Mouse (Mus musculus): ENCODE measurements around the gene Inpp4b. TPM values are rescaled to one million over a fixed set of nuclear protein-coding genes. Genes with fewer than 3 reads are reported as not detected.
"Not testable (repeated sequence)": the region's sequence is repeated elsewhere in the genome, so short reads cannot be mapped to it uniquely, and the experiment has no call there.

Gene Inpp4b
- total and polyA plus RNA-seq, 3 experiments = 7.3 to 73.4 (median 68.9) TPM

- Histone ChIP-seq H3K79me2 (replicated peaks; ENCODE audit: control insufficient read depth, insufficient read depth, low read length) (no peaks in the 10 kb centered on the region), H3K9ac (ENCODE audit: low read depth, low read length) (no peak overlapping the region), H3K27me3 (ENCODE audit: control insufficient read depth, insufficient read depth, low read length) (no peaks in the 10 kb centered on the region), H3K27ac (no peak overlapping the region), H3K36me3 (ENCODE audit: control insufficient read depth, insufficient read depth, low read length) (no peaks in the 10 kb centered on the region), H3K4me1 (ENCODE audit: control insufficient read depth, insufficient read depth, low read length) (no peaks in the 10 kb centered on the region), H3K4me3 (no peak overlapping the region)
- DNase-seq = no peak
- intact Hi-C loops (cut with DNase I) = no loop called here
- no peak for TF ChIP-seq EP300 (IDR thresholded peaks at IDR 0.05; ENCODE audit: insufficient read depth, low read depth, low read length)
- no peak for TF ChIP-seq POLR2A (IDR thresholded peaks at IDR 0.05; ENCODE audit: insufficient read depth, low read depth, low read length)
- TF ChIP-seq CTCF (IDR thresholded peaks at IDR 0.05) = no peak
Observed at GRCm38 (mm10) chr8:81800792-81801191, 458.4 kb downstream of the Inpp4b start.

- Histone ChIP-seq H3K4me1 (ENCODE audit: control insufficient read depth, insufficient read depth, low read length) (peaks cover 1% of the 10 kb centered on the region), H3K9ac (ENCODE audit: low read depth, low read length) (no peak overlapping the region), H3K27me3 (ENCODE audit: control insufficient read depth, insufficient read depth, low read length) (no peaks in the 10 kb centered on the region), H3K4me3 (no peak overlapping the region), H3K36me3 (ENCODE audit: control insufficient read depth, insufficient read depth, low read length) (no peaks in the 10 kb centered on the region), H3K79me2 (replicated peaks; ENCODE audit: control insufficient read depth, insufficient read depth, low read length) (no peaks in the 10 kb centered on the region), H3K27ac (no peak overlapping the region)
- peak; percentile 91 for TF ChIP-seq CTCF (IDR thresholded peaks at IDR 0.05)
- peak; percentile 65; the same call in 1 of the 2 replicates for TF ChIP-seq EP300 (IDR thresholded peaks at IDR 0.05; ENCODE audit: insufficient read depth, low read depth, low read length)
- TF ChIP-seq POLR2A (IDR thresholded peaks at IDR 0.05; ENCODE audit: insufficient read depth, low read depth, low read length) = no peak
- DNase-seq = peak; percentile 40 to 47
- intact Hi-C loops (cut with DNase I) = loop anchor here (2.0 kb wide), 1 partner anchor 328 kb away; no protein-coding TSS in a partner anchor
Observed at GRCm38 (mm10) chr8:81806797-81807196, 464.4 kb downstream of the Inpp4b start.

GRCm38 (mm10) chr8:81807578-81807977, 465.2 kb downstream of the Inpp4b start:
- no peak overlapping the region for H3K27ac ChIP-seq
- peaks cover under 1% of the 10 kb centered on the region; the same call in 1 of the 2 replicates for H3K36me3 ChIP-seq (ENCODE audit: control insufficient read depth, insufficient read depth, low read length)
- H3K4me3 ChIP-seq = no peak overlapping the region
- 41% methylated on average over 6 of the region's 6 CpGs for WGBS
- H3K79me2 ChIP-seq (replicated peaks; ENCODE audit: control insufficient read depth, insufficient read depth, low read length) = no peaks in the 10 kb centered on the region
- H3K4me1 ChIP-seq (ENCODE audit: control insufficient read depth, insufficient read depth, low read length) = peaks cover 4% of the 10 kb centered on the region
- intact Hi-C loops (cut with DNase I) = loop anchor here (2.0 kb wide), 1 partner anchor 329 kb away; no protein-coding TSS in a partner anchor
- no peaks in the 10 kb centered on the region for H3K27me3 ChIP-seq (ENCODE audit: control insufficient read depth, insufficient read depth, low read length)
- H3K9ac ChIP-seq (ENCODE audit: low read depth, low read length) = no peak overlapping the region
- no peak for DNase-seq
- TF ChIP-seq POLR2A (IDR thresholded peaks at IDR 0.05; ENCODE audit: insufficient read depth, low read depth, low read length) (no peak), EP300 (IDR thresholded peaks at IDR 0.05; ENCODE audit: insufficient read depth, low read depth, low read length) (no peak), CTCF (IDR thresholded peaks at IDR 0.05) (no peak)

GRCm38 (mm10) chr8:81808406-81808805, 466.1 kb downstream of the Inpp4b start:
- TF ChIP-seq CTCF (IDR thresholded peaks at IDR 0.05) (no peak), POLR2A (IDR thresholded peaks at IDR 0.05; ENCODE audit: insufficient read depth, low read depth, low read length) (no peak), EP300 (IDR thresholded peaks at IDR 0.05; ENCODE audit: insufficient read depth, low read depth, low read length) (no peak)
- intact Hi-C loops (cut with DNase I) = no loop called here
- no peaks in the 10 kb centered on the region for H3K79me2 ChIP-seq (replicated peaks; ENCODE audit: control insufficient read depth, insufficient read depth, low read length)
- peaks cover 4% of the 10 kb centered on the region for H3K4me1 ChIP-seq (ENCODE audit: control insufficient read depth, insufficient read depth, low read length)
- no peak for DNase-seq
- H3K4me3 ChIP-seq = no peak overlapping the region
- WGBS = 41% methylated on average over 1 of the region's 1 CpGs
- H3K36me3 ChIP-seq (ENCODE audit: control insufficient read depth, insufficient read depth, low read length) = peaks cover 2% of the 10 kb centered on the region; the same call in 1 of the 2 replicates
- no peak overlapping the region for H3K9ac ChIP-seq (ENCODE audit: low read depth, low read length)
- H3K27me3 ChIP-seq (ENCODE audit: control insufficient read depth, insufficient read depth, low read length) = no peaks in the 10 kb centered on the region
- H3K27ac ChIP-seq = no peak overlapping the region

- H3K27me3 ChIP-seq (ENCODE audit: control insufficient read depth, insufficient read depth, low read length); H3K9ac ChIP-seq (ENCODE audit: low read depth, low read length); intact Hi-C loops (cut with DNase I); H3K79me2 ChIP-seq (replicated peaks; ENCODE audit: control insufficient read depth, insufficient read depth, low read length); H3K27ac ChIP-seq; H3K36me3 ChIP-seq (ENCODE audit: control insufficient read depth, insufficient read depth, low read length); DNase-seq; H3K4me1 ChIP-seq (ENCODE audit: control insufficient read depth, insufficient read depth, low read length); H3K4me3 ChIP-seq: not testable (repeated sequence)
Observed at GRCm38 (mm10) chr8:81809414-81809813, 467.1 kb downstream of the Inpp4b start.

- H3K36me3 ChIP-seq (ENCODE audit: control insufficient read depth, insufficient read depth, low read length) = peaks cover 2% of the 10 kb centered on the region; the same call in 1 of the 2 replicates
- DNase-seq = peak; percentile 24 to 28
- peak overlapping the region; percentile 42 for H3K27ac ChIP-seq
- intact Hi-C loops (cut with DNase I) = loop anchor here (5.0 kb wide), 2 partner anchors 215 to 465 kb away; no protein-coding TSS in a partner anchor
- TF ChIP-seq CTCF (IDR thresholded peaks at IDR 0.05) (peak; percentile 60), EP300 (IDR thresholded peaks at IDR 0.05; ENCODE audit: insufficient read depth, low read depth, low read length) (no peak)
- H3K4me1 ChIP-seq (ENCODE audit: control insufficient read depth, insufficient read depth, low read length) = peaks cover 3% of the 10 kb centered on the region
- 36% methylated on average over 3 of the region's 3 CpGs for WGBS
- H3K4me3 ChIP-seq = no peak overlapping the region
- no peaks in the 10 kb centered on the region for H3K79me2 ChIP-seq (replicated peaks; ENCODE audit: control insufficient read depth, insufficient read depth, low read length)
- no peak overlapping the region for H3K9ac ChIP-seq (ENCODE audit: low read depth, low read length)
- H3K27me3 ChIP-seq (ENCODE audit: control insufficient read depth, insufficient read depth, low read length) = no peaks in the 10 kb centered on the region
Observed at GRCm38 (mm10) chr8:81812051-81812751, 469.8 kb downstream of the Inpp4b start.
